Mouse (Mus musculus) C2C12 (cell line): ENCODE data around the gene Ifi44. TPM values are rescaled to one million over a fixed set of nuclear protein-coding genes. Genes with fewer than 3 reads are reported as not detected.

ENCODE experiments used
- H3K27me3 ChIP-seq: one replicate; pipeline ENCODE4 v1.6.1; 2011; ENCODE audit not compliant: control insufficient read depth, insufficient read depth, insufficient read length
- H3K36me3 ChIP-seq: one replicate; pipeline ENCODE4 v1.6.1; 2011; ENCODE audit not compliant: control insufficient read depth, insufficient read depth
- H3K4me3 ChIP-seq: one replicate; pipeline ENCODE4 v1.5.1; 2011; ENCODE audit warnings: mild to moderate bottlenecking, control low read depth; ENCODE audit not compliant: poor library complexity, insufficient read depth, severe bottlenecking
- H3K79me2 ChIP-seq: one replicate; pipeline ENCODE4 v1.6.1; 2011; ENCODE audit not compliant: control insufficient read depth, insufficient read depth
- H3K79me3 ChIP-seq: one replicate; pipeline ENCODE4 v1.6.1; 2011; ENCODE audit warnings: low read depth, control low read depth
- H3ac ChIP-seq: one replicate; pipeline ENCODE3; 2011; ENCODE audit warnings: low read depth; ENCODE audit not compliant: control insufficient read depth, insufficient read length
- CEBPB ChIP-seq: IDR thresholded peaks from one replicate; pipeline ENCODE4 v1.6.1; 2011; ENCODE audit warnings: low read depth, mild to moderate bottlenecking, control low read depth, moderate library complexity
- CTCF ChIP-seq: IDR thresholded peaks from one replicate; pipeline ENCODE4 v1.5.1; 2011; ENCODE audit not compliant: control insufficient read depth, insufficient read depth, insufficient read length
- FOSL1 ChIP-seq: IDR thresholded peaks from one replicate; pipeline ENCODE4 v1.8.0; 2011; ENCODE audit warnings: mild to moderate bottlenecking, low read length; ENCODE audit not compliant: poor library complexity, insufficient read depth, severe bottlenecking
- MAX ChIP-seq: IDR thresholded peaks from one replicate; pipeline ENCODE4 v1.6.1; 2011; ENCODE audit warnings: mild to moderate bottlenecking, control low read depth
- MYOD1 ChIP-seq: IDR thresholded peaks from one replicate; pipeline ENCODE4 v1.6.1; 2011; ENCODE audit warnings: low read depth; ENCODE audit not compliant: control insufficient read depth, insufficient read length
- MYOG ChIP-seq: IDR thresholded peaks from one replicate; pipeline ENCODE4 v1.6.1; 2011; ENCODE audit not compliant: control insufficient read depth, insufficient read length; ENCODE audit errors: extremely low read depth
- USF1 ChIP-seq: IDR thresholded peaks from one replicate; pipeline ENCODE4 v1.6.1; 2011; ENCODE audit warnings: low read depth, mild to moderate bottlenecking, control low read depth, moderate library complexity
- long read RNA-seq, 2 experiments: library from polyadenylated mRNA; unstranded; transcript quantifications; one replicate each; pipeline ENCODE4 v2.0.0; 2019 to 2020
- polyA plus RNA-seq: library from polyadenylated mRNA; unstranded; fragments of >200 nt; fragmentation: generic; extraction: Trizol; gene quantifications from one replicate; pipeline ENCODE4 v1.2.1, GENCODE M21; 2012; ENCODE audit warnings: missing spikeins

The Ifi44 gene
- polyA plus RNA-seq = not detected
- long read RNA-seq, experiment 1 = 0 reads
- long read RNA-seq, experiment 2 = 0 reads

DNA sequence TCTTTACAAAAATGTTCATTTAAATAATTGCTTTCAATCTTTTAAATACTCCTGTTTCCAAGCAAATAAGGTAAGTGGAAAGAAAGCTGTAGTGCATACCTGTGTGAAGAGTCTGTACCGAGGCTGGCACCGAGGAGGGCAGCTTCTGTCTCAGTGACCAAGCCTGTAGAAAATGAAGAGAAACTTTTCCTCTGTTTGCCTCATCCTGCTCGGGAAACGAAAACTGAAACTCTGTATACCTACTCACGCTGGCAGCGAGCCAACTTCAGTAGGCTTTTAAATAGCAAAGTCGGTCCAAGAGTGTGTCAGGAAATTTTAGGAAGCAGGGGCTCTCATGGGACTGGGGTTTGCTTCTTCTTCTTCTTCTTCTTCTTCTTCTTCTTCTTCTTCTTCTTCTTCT lies at the start of gene Ifi44:
Gene Ifi44 (minus strand): TSS at position 224 of the 400 bp plus-strand sequence.
- no peaks in the 10 kb centered on the region for H3K79me2 ChIP-seq
- no peaks in the 10 kb centered on the region for H3K36me3 ChIP-seq
- TF ChIP-seq MYOD1 (no peak), MYOG (no peak)
- no peak within 1 kb of the TSS for H3ac ChIP-seq
- no peak within 1 kb of the TSS for H3K4me3 ChIP-seq
- H3K79me3 ChIP-seq = no peaks in the 10 kb centered on the region
- no peaks in the 10 kb centered on the region for H3K27me3 ChIP-seq

DNA sequence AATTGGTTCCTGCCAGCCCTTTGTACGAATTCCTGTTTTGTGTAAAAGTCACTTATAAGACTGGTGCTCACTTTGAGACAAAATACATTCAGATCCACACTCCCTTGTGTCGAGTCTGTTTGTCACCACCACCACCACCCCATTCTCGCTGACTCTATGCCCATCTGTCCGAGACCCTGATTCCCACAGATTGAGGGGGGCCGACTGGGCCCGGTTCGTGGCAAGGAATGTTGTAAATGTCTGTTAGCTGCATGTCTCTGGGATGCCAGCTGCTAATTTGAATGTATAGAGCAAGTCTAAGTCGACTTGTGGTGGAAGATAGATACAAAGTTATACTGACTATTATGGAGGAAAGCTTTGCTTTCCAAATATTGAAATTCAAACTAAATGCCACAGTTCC lies 38.9 kb upstream of the Ifi44 start:
- Histone ChIP-seq H3K79me3 (no peaks in the 10 kb centered on the region), H3ac (no peak overlapping the region), H3K27me3 (no peaks in the 10 kb centered on the region), H3K4me3 (no peak overlapping the region), H3K36me3 (no peaks in the 10 kb centered on the region), H3K79me2 (no peaks in the 10 kb centered on the region)
- no peak for TF ChIP-seq CEBPB
- TF ChIP-seq FOSL1 = no peak
- TF ChIP-seq CTCF = no peak
- TF ChIP-seq MYOG = no peak
- no peak for TF ChIP-seq MYOD1
- no peak for TF ChIP-seq USF1
- TF ChIP-seq MAX = no peak

DNA sequence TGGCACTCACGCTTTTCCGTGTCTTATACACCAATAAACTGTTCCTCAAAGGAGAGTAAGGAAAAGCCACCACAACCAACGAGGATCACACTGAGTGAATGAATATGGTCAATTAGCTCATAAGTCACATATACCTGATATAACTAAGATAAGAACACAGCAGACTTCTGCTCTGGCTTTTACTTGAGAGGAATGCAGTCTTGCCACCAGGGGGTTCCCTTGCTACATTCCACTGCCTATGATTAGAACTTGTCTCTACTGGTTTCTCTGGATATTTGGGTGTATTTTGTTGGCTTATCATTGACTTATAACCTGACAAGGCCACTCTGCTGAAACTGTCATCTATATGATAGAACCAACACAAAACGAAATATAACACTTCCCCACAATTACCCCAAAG lies 25.3 kb upstream of the Ifi44 start:
- Histone ChIP-seq H3K4me3 (no peak overlapping the region), H3K79me2 (no peaks in the 10 kb centered on the region), H3ac (no peak overlapping the region), H3K36me3 (no peaks in the 10 kb centered on the region), H3K79me3 (no peaks in the 10 kb centered on the region), H3K27me3 (no peaks in the 10 kb centered on the region)
- TF ChIP-seq MYOD1 (no peak), CTCF (no peak), USF1 (no peak), CEBPB (no peak), MYOG (no peak), FOSL1 (no peak), MAX (no peak)

DNA sequence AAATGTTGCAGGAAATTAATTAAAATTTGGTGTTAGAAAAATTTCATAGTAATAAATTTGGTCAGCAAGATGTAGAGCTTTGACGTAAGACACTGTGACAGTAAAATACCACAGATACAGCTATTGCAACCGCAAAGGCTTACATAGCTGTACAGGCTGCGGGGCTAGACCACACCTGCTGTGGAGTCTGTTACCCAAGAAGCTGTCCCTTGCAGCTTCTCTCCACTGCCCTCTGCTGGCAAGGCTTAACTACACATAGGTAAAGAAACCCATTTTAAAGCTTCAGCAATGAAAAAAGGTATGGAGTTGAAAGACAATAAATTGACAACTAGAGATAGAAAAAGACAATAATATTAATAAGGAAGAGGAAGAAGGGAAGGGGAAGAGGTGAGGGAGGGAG lies 21.3 kb upstream of the Ifi44 start:
- no peaks in the 10 kb centered on the region for H3K79me3 ChIP-seq

DNA sequence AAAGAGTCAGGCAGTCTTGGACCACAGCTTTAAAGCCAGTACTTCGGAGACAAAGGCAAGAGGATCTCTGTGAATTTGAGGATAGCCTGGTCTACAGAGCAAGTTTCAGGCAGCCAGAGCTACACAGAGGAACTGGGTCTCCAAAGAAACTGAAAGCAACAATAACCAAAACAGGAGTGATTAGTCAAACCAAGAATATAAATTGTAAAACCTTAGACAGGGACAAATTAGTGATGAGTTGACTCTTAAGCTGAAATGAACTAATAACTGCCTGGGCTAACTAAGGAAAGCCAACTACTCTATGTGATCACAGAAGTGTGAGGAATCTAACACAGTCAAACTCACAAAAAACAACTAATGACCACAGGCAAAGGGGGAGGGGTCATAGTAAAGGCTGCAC lies 1.2 kb downstream of the Ifi44 start:
- Histone ChIP-seq H3K79me3 (no peaks in the 10 kb centered on the region), H3K79me2 (no peaks in the 10 kb centered on the region), H3K27me3 (no peaks in the 10 kb centered on the region), H3ac (no peak overlapping the region), H3K36me3 (no peaks in the 10 kb centered on the region), H3K4me3 (no peak overlapping the region)
- TF ChIP-seq MYOD1 = no peak
- no peak for TF ChIP-seq MAX
- no peak for TF ChIP-seq MYOG
- TF ChIP-seq CTCF = no peak
- TF ChIP-seq USF1 = no peak
- no peak for TF ChIP-seq CEBPB
- TF ChIP-seq FOSL1 = no peak

More for the DNA sequence above, 21.3 kb upstream of the Ifi44 start:
- H3K4me3 ChIP-seq = no peak overlapping the region
- no peaks in the 10 kb centered on the region for H3K36me3 ChIP-seq
- peak; percentile 22 for TF ChIP-seq MYOD1
- no peak for TF ChIP-seq CEBPB
- no peak for TF ChIP-seq CTCF
- no peak for TF ChIP-seq MYOG
- no peaks in the 10 kb centered on the region for H3K79me2 ChIP-seq
- no peaks in the 10 kb centered on the region for H3K27me3 ChIP-seq
- no peak overlapping the region for H3ac ChIP-seq

DNA sequence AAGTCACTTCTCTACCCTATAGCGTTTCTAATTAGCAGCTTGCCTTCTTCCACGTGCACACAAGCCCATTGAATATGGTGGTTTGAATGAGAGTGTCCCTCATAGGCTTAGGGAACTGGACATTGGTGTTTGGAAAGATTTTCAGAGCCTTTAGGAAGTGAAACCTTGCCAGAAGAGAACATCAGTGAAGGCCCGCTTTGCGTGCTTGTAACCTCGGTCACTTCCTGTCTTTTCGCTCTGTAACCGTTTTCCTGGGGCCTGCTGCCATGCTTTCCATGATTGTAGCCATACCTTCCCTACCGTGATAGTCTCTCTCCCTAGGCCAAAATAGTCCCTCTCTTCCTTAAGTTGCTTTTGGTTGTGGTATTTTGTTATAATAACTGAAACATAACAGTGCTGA lies 3.7 kb downstream of the Ifi44 start:
- Histone ChIP-seq H3K27me3 (no peaks in the 10 kb centered on the region), H3K36me3 (no peaks in the 10 kb centered on the region), H3K79me3 (no peaks in the 10 kb centered on the region), H3K4me3 (no peak overlapping the region), H3K79me2 (no peaks in the 10 kb centered on the region), H3ac (no peak overlapping the region)
- TF ChIP-seq CEBPB = no peak
- no peak for TF ChIP-seq MAX
- no peak for TF ChIP-seq USF1
- no peak for TF ChIP-seq MYOG
- no peak for TF ChIP-seq MYOD1
- TF ChIP-seq FOSL1 = no peak
- no peak for TF ChIP-seq CTCF
